Mouse (Mus musculus) small intestine, adult 2 months (tissue): ENCODE results near the gene Nck2.

Experiments
- CTCF ChIP-seq: fragments of 200-500 bp; IDR thresholded peaks from 2 replicates; pipeline ENCODE4 v1.5.1; 2012; ENCODE audit warnings: low read depth, mild to moderate bottlenecking, control low read depth, inconsistent platforms, low read length, moderate library complexity, mixed read lengths; ENCODE audit not compliant: insufficient replicate concordance, insufficient read length; ENCODE audit errors: extremely low read depth
- POLR2A ChIP-seq: fragments of 200-500 bp; IDR thresholded peaks from 2 replicates; pipeline ENCODE4 v1.6.1; 2012; ENCODE audit warnings: low read depth, mild to moderate bottlenecking, control low read depth, inconsistent platforms, low read length, moderate library complexity

GRCm38 (mm10) chr1:43501920-43502791, 57.8 kb downstream of the Nck2 start:
- TF ChIP-seq POLR2A (no peak), CTCF (no peak)
